Mouse (Mus musculus): ENCODE data around the gene Cldn22.

DNA sequence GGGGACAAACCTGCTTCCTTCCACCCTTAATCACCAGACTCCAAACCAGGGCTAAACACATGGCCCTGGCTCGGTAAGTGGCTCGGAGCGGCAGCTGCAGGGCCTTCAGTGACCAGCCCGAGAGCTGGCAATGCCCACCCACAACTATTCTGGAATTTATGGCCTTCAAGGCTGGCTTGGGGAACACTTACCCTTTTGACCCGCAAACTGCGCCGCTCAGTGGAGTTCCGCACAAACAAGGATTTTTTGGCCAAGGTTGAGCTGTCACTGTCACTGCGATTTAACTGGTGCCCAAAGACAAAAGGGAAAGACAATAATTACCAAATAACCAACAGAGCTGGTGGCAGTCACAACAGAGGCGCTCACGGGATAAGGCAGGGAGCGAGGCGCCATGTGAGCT lies 21.7 kb downstream of the Cldn22 start:
- TF ChIP-seq CTCF (IDR thresholded peaks at IDR 0.05; ENCODE audit: borderline replicate concordance, insufficient read depth, low read length): no peak
- no peak for TF ChIP-seq POLR2A (IDR thresholded peaks at IDR 0.05; ENCODE audit: low read depth, low read length)
